ENCODE assay signal across 7 mouse cellular contexts in the genomic region with DNA sequence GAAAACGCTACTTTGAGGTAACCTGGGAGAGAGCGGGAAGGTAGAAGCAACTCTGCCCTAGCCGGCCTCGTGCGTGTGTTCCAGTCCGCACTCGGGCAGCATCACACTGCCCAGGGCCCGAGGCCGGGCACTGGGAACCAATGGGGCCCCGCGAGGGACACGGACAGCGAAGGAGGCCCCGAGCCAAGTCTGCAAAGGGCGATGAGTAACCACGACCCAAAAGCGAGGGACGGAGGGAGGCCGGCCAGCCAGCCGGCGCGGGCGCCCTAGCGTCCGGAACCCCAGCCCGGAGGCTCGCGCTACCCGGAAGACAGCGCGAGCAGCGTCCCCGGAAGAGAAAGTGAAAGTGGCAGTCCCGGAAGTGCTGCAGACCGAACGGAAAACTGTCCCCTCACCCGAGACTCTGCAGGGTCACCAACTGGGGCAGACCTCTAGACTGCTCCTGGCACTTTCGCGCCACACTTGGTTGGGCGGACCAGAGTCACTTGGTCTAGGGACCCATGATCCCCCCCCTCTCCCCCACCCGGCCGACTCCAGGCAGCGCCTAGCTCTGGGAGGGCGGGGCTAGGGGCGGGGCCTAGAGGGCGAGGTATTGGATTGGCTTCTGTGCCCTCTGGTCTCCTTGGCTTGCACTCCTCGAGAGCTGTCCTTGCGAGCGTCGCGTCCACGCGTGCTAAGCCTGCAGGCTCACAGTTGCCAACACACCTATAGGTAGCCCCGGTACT. TPM values are rescaled to one million over a fixed set of nuclear protein-coding genes. Genes with fewer than 3 reads are reported as not detected.
DNase-seq lines count a peak whose midpoint lies in the region; ATAC-seq lines count a peak whose summit lies in the region.

A gene (minus strand): TSS at position 553 of the 725 bp plus-strand sequence.

- H3K27me3 ChIP-seq in intestine, embryonic 14.5 days (replicated peaks; ENCODE audit: control insufficient read depth, insufficient read depth, low read length): no peaks in the 10 kb centered on the region

- intact Hi-C loops in left cerebral cortex, postnatal 14 days (cut with DNase I): no loop called here

- peak within 1 kb of the TSS; percentile 91 for H3K4me3 ChIP-seq in intestine, embryonic 14.5 days (ENCODE audit: low read depth, low read length)

- peak within 1 kb of the TSS; percentile 88 for H3K9ac ChIP-seq in intestine, embryonic 14.5 days (ENCODE audit: low read length)

- peak; percentile 97 for ATAC-seq in intestine, embryonic 14.5 days (replicated peaks; ENCODE audit: low FRiP score, low TSS enrichment, low read depth)

- WGBS in intestine, embryonic 14.5 days: under 1% methylated on average over 54 of the region's 54 CpGs

- DNase-seq in adrenal gland, adult (ENCODE audit: inconsistent age in 2 of 2, low spot score in 1 of 2): peak; percentile 94 to 99
- peak; percentile 91 for DNase-seq in embryo, embryonic 10 days (ENCODE audit: low spot score)
- DNase-seq in gastrocnemius, postnatal 25 days: peak; percentile 94
- peak; percentile 97 for DNase-seq in intestine, embryonic 14.5 days (ENCODE audit: low spot score)
- DNase-seq in left cerebral cortex, postnatal 14 days (ENCODE audit: low spot score in 2 of 2): peak; percentile 82 to 90
- peak; percentile 91 for DNase-seq in mesoderm, embryonic 11.5 days (ENCODE audit: low read depth, low spot score)
- peak; percentile 79 to 83 for DNase-seq in right cerebral cortex, postnatal 36 days (ENCODE audit: low spot score in 2 of 2)

- peaks cover 17% of the 10 kb centered on the region for H3K36me3 ChIP-seq in intestine, embryonic 14.5 days (ENCODE audit: control insufficient read depth, insufficient read depth, low read length)

- H3K4me2 ChIP-seq in intestine, embryonic 14.5 days (ENCODE audit: low read length): peak within 1 kb of the TSS; percentile 93

- H3K9me3 ChIP-seq in intestine, embryonic 14.5 days (ENCODE audit: control insufficient read depth, low read length): no peaks in the 10 kb centered on the region

- peak within 1 kb of the TSS; percentile 90 for H3K27ac ChIP-seq in intestine, embryonic 14.5 days (ENCODE audit: low read depth)

- H3K4me1 ChIP-seq in intestine, embryonic 14.5 days (replicated peaks; ENCODE audit: control insufficient read depth, insufficient read depth, low read length): peaks cover 17% of the 10 kb centered on the region

RNA-seq across cellular contexts. Expression of the gene that starts here (rescaled TPM):
- 10 to 100 TPM; 26.6 to 32.2 TPM for total RNA-seq in gastrocnemius, postnatal 25 days (2021)
- 89.8 and 93.8 TPM in 2 replicates for polyA plus RNA-seq in intestine, embryonic 14.5 days (2014; fragmentation: Nextera tagmentation; extraction: Ambion mirVana)
- total RNA-seq in left cerebral cortex, postnatal 14 days (2021): 100 to 1,000 TPM; 107 to 116 TPM

Comparison
In these comparisons a context has a peak if more than half of its experiments do, and no peak if none do; other contexts are left out.
1. Peak in every context shown above with its lines: DNase-seq, ATAC-seq, H3K4me3 ChIP-seq and H3K27ac ChIP-seq.